Mouse (Mus musculus) CD4-positive, CD25-positive, alpha-beta regulatory T cell, adult 2 months (primary cell): ENCODE measurements at regions not wholly inside any gene's neighbourhood (a gene's known extent, or its start where the extent isn't known, plus 50 kb on each side); places are given as distances from the start of the nearest gene placed in this dataset.

Source experiments
- DNase-seq: peaks from one replicate; pipeline ENCODE4 v3.0.0-alpha.2; 2012; ENCODE audit warnings: low read depth, low spot score

- no peak for DNase-seq
These were observed 561.9 kb upstream of the Cdh11 start for GRCm38 (mm10) chr8:103347158-103347871.

GRCm38 (mm10) chr8:103361713-103362112 is 576.3 kb upstream of the Cdh11 start:
- no peak for DNase-seq

- no peak for DNase-seq
These were observed 585.0 kb upstream of the Cdh11 start for GRCm38 (mm10) chr8:103370394-103370793.

DNA sequence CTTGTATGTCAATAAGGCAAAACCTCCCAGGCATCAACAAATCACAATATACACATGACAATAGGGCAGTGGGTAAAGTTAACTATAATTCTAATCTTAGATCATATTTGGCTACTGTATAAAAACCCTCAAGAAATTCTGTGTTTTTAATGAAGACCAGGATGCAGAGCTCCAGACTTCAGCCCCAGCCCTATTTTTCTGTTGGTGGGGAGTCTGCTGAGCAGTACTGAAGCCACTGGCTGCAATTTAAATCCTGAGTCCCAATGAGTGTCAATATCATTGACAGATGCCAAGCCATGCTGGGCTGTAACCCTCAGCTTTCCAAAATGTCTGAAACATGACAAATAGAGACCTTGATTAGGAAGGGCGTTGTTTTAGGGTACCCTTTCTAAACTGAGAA is 587.6 kb upstream of the Cdh11 start:
- DNase-seq = no peak

- no peak for DNase-seq
These were observed 588.7 kb upstream of the Cdh11 start for GRCm38 (mm10) chr8:103374151-103374550.

DNA sequence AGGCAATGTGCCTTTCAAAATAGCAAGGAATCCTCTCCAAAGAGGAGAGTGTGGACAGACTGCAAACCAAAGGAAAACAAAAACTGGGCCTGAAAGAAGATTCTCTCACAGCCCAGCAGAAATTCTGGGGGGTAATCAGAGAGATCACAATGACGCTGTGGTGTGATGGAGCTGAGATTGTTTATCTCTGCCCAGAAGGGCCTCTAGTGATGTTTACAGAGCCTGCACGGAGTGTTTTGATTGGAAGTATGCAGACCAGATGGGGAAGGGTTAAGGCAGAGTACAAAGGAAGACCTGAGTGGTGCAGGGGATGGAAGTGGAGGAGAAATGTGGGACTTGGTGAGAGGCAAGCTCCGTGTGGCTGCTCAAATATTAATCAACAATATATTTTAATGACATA is 593.1 kb upstream of the Cdh11 start:
- no peak for DNase-seq

DNA sequence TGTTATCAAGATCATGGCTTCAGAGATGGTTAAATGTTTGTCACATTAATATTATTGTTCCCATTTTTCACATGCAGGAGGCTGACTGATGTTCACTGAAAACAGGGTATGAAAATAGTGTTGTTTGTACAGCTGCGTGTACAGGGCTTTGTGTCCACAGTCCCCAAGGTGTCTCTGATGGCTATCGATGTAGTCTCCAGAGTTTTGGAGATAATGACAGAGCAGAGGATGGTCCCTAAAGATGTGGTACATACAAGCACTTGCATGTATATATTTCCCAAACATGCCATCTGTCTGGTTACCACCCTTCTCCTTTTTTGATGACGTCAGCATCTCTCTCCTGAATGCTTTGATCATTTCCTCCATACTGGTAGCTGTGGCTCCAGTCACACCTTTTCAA is 596.1 kb upstream of the Cdh11 start:
- DNase-seq = no peak

- no peak for DNase-seq
These were observed 605.9 kb upstream of the Cdh11 start for GRCm38 (mm10) chr8:103391359-103391758.

DNA sequence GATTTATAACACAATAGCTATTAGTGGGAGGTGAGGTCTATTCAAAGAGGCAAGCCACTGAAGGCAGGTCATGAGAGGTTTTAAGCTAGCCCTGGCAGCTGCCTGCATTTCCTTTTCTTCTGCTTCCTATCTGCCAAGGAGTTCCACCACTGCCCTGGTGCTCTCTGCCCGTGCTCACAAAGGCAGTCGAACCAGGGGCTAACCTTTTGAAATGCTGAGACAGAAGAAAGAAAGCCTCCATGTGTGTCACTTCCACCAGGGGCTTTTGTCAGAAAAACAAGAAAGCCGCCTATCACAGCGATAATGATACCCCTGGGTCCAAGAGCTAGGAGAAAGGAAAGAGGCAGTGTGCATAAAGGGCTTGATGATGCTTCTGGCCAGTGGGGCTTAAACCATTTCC is 609.9 kb upstream of the Cdh11 start:
- no peak for DNase-seq

- DNase-seq = no peak
These were observed 612.7 kb upstream of the Cdh11 start for GRCm38 (mm10) chr8:103398179-103398578.

GRCm38 (mm10) chr8:103399466-103399865 is 614.0 kb upstream of the Cdh11 start:
- DNase-seq = no peak

DNA sequence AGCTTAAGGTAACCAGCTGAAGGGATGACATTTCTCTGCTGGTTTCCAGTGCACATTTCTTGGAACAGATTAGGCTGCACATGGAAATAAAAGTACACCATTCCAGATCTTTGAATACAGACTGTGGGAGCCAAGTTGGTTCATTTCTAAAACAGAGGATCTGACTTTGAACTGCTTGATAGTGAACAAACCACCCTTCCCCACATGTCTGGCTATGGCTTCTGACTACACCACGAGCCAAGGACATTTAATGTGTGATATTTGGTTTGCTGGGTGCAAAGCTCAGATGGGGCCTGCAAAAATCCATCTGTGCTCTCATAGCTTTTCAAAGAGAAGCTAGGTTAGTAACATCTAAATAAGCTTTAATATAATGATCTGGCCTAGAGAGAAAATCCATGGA is 614.7 kb upstream of the Cdh11 start:
- DNase-seq = no peak

DNA sequence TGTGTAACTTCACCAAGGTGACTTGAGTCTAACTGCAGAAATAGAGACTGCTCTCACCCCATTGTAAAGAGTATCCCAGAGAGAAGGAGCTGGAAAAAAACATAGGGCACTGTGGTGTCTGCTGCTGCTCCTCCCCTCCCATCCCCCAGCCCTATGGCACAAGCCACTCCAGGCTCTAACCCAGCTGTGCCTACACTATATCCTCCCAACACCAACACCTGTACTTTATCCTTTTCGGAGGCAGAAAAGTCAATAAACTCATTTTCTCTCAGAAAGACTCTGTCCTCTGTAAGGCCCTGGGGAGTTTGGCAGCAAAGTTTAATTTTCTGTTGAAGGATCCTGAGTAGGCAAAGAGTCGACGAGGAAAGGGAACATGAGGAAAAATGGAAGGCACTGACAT is 617.3 kb upstream of the Cdh11 start:
- DNase-seq = no peak

- no peak for DNase-seq
These were observed 618.4 kb upstream of the Cdh11 start for GRCm38 (mm10) chr8:103403826-103404225.

DNA sequence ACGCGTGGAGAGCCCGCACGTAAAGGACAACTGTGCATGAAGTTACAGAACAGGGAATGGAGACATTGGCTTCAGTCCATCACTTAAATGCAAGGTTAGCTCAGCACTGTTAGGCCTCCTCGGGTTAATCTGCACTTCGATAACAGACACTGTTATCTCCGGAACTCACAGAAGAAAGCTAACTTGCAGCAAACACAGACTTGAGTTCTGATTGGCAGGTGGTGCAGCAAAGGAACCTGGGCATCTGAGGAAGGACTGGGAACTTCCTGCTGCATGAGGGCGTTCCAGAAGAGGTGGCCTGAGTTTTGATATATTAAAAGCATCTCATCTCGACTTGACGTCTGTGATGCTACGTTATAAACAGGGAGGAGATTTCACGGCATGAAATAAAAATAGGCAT is 620.3 kb upstream of the Cdh11 start:
- DNase-seq = no peak

- no peak for DNase-seq
These were observed 621.5 kb upstream of the Cdh11 start for GRCm38 (mm10) chr8:103406921-103407320.

DNA sequence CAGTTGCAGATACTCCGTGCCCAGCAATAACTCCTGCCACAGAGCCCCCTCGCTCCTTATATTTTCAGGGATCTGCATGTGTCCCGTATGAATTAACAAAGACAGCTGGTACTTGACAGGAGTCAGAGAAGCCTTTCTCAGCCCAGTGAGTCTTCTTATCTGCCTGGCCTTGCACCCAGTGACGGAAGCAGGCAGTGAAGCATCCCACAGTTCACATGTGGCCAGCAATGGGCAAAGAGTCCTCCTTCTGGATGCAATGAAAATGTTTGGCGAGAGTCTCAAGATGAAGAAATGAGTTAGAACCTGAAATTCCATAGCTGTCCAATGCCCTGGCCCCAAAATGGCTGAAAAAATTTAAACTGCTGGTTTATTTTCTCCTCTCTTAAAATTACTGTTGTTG is 622.2 kb upstream of the Cdh11 start:
- no peak for DNase-seq

DNA sequence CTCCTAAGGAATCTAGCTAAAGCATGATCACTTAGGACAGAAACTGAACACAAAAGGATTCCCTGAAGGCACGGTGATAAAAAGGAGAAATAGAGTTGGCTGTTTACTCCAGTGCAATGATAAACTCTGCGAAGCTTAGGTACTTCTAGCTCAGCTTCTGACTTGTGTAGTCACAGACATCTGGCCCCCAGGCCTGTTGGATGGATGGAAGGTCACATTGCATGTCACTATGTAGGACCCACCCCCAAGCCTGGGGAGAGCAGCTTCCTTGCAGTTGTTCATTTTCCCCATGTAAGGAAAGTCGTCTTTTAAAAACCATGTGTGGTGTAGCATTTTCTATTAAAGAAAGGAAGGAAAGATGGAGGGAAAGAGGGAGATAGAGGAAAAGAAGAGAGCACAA is 623.0 kb upstream of the Cdh11 start:
- no peak for DNase-seq

DNA sequence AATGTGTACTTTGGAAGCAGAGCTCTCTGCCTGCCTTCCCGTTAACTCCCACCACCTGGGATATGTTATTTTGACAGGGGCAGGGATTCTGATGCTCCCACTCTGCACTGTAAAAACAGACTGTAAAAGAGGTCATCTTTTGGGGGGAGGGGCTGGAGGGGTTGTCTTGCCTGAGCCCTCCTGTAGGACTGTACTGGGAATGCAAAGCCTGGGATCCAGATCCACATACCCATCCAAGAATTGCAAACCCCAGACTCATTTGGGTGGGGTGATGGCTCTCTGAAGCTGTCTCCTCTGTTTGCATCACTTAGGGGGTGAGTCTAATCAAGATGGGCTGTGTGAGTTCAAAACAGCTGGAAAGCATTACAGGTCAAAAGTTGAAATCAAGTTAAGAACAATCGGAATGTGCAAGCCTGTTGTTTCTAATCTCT is 623.7 kb upstream of the Cdh11 start:
- DNase-seq = no peak

GRCm38 (mm10) chr8:103412731-103413130 is 627.3 kb upstream of the Cdh11 start:
- no peak for DNase-seq

DNA sequence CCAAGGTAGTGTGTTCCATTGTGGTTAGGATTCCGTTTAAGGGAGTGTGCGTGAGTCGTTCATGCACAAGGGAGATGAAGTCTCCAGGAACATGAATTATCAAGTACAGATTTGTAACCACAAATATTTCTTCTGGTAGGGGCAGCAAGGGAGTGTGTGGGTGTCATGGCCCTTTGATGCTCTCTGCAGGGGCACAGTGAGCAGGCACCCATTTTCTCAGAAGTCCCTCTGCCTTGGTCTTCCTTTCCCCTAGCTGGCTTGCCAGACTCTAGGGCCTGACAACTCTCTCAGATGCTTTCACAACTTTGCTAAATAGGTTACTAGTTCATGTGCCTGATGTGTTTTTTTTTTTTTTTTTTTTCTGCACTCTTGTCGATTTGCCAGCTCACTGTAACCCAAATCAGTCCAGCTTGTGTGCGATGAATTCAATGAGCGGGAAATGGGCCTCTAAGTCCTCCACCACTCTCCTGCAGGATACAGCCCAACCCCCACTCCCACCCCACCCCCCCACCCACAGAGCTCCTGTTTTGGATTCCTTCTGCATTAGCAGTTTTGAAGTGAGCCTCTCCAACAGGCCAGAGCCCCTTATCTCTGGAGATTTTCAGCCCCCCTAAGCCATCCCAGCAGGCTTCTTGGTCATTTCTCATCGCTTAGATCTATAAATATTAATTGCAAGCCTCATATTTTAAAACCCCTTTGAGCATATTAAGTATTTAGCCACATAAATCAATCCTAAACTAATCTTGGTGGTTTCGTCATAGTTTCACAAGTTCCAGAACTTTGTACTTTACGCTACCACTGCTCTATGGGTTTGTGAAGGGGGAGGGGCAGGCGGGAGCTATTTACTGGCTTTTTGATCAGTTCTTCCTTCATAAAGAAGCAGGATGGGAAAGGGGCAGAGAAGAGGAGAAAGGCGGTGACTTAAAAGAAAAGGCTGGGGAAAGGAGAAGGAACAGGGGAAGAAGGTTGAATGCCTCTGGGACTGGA is 628.4 kb upstream of the Cdh11 start:
- DNase-seq = no peak

DNA sequence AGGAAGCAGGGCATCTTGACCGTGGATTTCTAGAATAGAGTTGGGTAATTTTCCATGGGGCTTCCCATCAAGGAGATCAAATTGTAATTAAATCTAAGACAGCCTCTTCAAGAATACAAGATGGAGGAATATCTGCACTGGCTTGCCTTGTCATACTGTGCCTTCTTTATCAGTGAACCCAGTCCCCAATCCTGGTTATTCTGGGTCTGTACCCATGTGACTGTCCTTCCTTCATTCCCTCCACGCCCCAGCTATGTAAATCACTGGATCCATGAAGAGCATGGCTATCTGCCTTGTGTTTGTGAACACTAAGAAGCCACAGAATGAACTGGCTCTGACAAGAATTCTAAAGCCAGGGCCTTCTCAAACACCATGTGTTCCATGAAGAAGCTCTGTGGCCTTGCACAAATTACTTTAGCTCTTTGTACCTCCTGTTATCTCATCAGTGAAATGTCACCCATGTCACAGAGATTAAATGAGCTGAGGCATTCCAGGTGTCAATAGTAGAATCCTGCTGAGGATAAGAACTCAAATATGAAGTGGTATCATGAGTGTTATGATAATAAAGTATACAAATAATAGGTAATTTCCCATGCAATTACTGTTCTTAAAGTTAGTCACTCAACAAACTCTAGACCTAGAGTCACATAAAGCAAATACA is 637.0 kb upstream of the Cdh11 start:
- no peak for DNase-seq
